Mouse (Mus musculus): Measurements from ENCODE around the gene Tymp. TPM values are rescaled to one million over a fixed set of nuclear protein-coding genes. Genes with fewer than 3 reads are reported as not detected.

The Tymp gene
- polyA plus RNA-seq, 1 experiment from 2014 or later, result 1.3 TPM

DNA sequence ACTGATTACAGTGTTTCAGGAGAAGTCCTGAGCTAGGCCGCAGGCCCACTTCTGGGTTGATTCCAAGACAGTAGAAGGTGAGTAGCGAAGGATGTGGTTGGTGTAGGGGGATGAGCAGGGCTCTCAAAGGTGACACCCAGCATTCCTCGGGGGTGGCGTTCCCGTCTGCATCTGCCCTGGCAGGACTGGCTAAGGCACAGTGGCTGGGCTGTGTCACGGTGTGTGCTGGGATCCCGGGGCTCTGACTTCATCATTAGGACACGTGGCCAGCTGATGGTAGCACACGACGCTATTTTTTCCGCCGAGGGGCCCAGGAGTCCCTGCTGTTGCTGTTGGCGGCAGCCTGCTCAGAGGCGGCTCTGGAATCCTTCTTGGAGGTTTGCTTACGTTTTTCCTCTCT lies 25.5 kb downstream of the Tymp start:
- Histone ChIP-seq H3K4me2 (replicated peaks) (no peak overlapping the region), H3K27me3 (no peaks in the 10 kb centered on the region), H3K4me3 (no peak overlapping the region), H3K36me3 (peaks cover 44% of the 10 kb centered on the region), H3K9me3 (no peaks in the 10 kb centered on the region), H3K9ac (no peak overlapping the region; the same call in 1 of the 2 replicates), H3K27ac (no peak overlapping the region), H3K4me1 (peaks cover 11% of the 10 kb centered on the region)
- whole genome bisulfite sequencing, result 93% methylated on average over 15 of the region's 15 CpGs
- ATAC-seq (ENCODE audit: low FRiP score, low read depth), result no peak

DNA sequence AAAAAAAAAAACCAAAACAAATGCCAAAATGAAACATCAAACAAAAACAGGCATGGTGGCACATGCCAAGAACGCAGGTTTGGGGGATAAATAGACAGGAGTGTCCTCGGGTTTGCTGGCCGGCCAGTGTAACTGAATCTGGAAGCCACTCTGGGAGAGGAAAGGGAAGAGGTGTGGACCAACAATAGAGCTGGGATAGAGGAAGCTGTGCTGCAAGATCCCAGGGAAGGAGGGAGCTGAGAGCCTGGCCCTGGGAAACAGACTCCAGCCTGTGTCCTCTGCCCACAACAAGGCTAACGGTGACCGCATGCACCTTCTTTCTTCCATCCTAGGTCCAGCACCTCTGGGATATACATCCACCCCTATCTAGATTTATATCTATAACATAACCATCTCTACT lies 26.4 kb downstream of the Tymp start:
- ATAC-seq (ENCODE audit: low FRiP score, low read depth), result no peak
- Histone ChIP-seq H3K27ac (no peak overlapping the region), H3K36me3 (peaks cover 44% of the 10 kb centered on the region), H3K9me3 (no peaks in the 10 kb centered on the region), H3K4me3 (no peak overlapping the region), H3K9ac (no peak overlapping the region), H3K4me1 (peaks cover 11% of the 10 kb centered on the region), H3K4me2 (replicated peaks) (no peak overlapping the region), H3K27me3 (no peaks in the 10 kb centered on the region)
- 89% methylated on average over 5 of the region's 5 CpGs for WGBS

DNA sequence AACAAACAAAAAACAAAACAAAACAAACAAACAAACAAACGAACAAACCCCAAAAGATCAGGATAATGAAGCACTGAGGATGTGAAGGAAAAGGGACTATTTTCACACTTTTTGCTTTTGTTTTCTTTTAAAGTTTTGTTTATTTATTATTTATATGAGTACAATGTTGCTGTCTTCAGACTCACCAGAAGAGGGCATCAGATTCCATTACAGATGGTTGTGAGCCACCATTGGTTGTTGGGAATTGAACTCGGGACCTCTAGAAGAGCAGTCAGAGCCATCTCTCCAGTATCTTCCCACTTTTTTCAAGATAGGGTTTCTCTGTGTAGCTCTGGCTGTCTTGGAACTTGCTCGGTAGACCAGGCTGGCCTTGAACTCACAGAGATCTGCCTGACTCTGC lies 33.5 kb downstream of the Tymp start:
- ATAC-seq (ENCODE audit: low FRiP score, low read depth), result no peak

DNA sequence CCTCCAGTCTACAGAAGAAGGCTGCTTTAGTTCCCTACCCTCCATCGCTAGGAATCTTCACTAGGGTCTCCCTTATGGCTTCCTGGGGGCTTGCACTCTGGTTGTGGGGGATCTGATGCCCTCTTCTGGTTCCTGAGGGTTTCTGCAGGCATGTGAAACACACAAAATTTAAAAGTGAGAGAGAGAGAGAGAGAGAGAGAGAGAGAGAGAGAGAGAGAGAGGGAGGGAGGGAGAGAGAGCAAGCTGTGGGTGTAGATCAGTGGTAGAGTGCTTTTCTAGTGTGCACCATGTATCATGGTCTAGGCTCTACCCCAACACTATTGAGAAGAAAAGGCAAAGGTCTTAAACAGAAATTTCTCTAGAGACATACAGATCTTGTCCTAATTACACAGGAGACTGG lies 35.2 kb downstream of the Tymp start:
- no peaks in the 10 kb centered on the region for H3K4me1 ChIP-seq
- no peak overlapping the region for H3K4me3 ChIP-seq
- H3K27ac ChIP-seq, result no peak overlapping the region
- H3K9me3 ChIP-seq, result no peaks in the 10 kb centered on the region
- H3K27me3 ChIP-seq, result no peaks in the 10 kb centered on the region
- H3K4me2 ChIP-seq (replicated peaks), result no peak overlapping the region
- WGBS, result 41% methylated on average over 1 of the region's 1 CpGs
- ATAC-seq (ENCODE audit: low FRiP score, low read depth), result no peak
- no peak overlapping the region for H3K9ac ChIP-seq
- no peaks in the 10 kb centered on the region for H3K36me3 ChIP-seq

More for the DNA sequence above, 33.5 kb downstream of the Tymp start:
- no peaks in the 10 kb centered on the region for H3K36me3 ChIP-seq
- H3K4me3 ChIP-seq, result no peak overlapping the region
- H3K9me3 ChIP-seq, result no peaks in the 10 kb centered on the region
- 82% methylated on average over 3 of the region's 3 CpGs for WGBS
- no peak overlapping the region for H3K9ac ChIP-seq
- no peaks in the 10 kb centered on the region for H3K4me1 ChIP-seq
- H3K27ac ChIP-seq, result no peak overlapping the region
- H3K27me3 ChIP-seq, result no peaks in the 10 kb centered on the region
- no peak overlapping the region for H3K4me2 ChIP-seq (replicated peaks)

DNA sequence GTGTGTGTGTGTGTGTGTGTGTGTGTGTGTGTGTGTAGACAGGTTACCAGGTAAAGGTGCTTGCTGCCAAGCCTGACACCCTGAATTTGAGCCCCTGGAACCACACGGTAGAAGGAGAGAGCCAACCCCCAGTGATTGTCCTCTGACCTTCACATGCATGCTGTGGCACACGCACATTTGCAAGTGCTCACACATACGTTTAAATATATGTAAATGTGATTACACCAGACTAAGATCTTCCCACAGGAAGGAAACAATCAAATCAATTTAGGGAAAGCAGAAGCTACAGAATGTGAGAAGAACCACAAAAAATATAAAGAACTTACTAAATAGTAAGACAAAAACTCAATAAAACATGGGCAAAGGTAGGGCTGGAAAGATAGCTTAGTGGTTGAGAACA lies 36.7 kb downstream of the Tymp start:
- H3K27me3 ChIP-seq, result no peaks in the 10 kb centered on the region
- no peak overlapping the region for H3K9ac ChIP-seq
- H3K4me2 ChIP-seq (replicated peaks), result no peak overlapping the region
- H3K36me3 ChIP-seq, result no peaks in the 10 kb centered on the region
- H3K4me3 ChIP-seq, result no peak overlapping the region
- H3K27ac ChIP-seq, result no peak overlapping the region
- 84% methylated on average over 3 of the region's 3 CpGs for WGBS
- no peaks in the 10 kb centered on the region for H3K9me3 ChIP-seq
- H3K4me1 ChIP-seq, result no peaks in the 10 kb centered on the region
- ATAC-seq (ENCODE audit: low FRiP score, low read depth), result no peak

DNA sequence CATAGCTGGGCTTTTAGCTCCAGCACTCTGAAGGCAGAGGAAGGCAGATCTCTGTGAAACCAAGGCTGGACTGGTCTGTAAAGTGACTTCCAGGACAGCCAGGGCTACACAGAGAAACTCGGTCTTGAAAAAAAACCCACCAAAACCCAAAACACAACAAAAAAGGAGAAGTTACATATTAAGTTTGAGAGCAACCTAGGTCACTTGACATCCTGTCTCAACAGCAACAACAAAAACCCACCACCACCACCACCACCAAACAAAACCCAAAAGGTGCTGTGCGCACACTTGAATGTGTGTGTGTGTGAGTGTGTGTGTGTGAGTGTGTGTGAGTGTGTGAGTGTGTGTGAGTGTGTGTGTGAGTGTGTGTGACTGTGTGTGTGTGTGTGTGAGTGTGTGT lies 37.1 kb downstream of the Tymp start:
- 86% methylated on average over 2 of the region's 2 CpGs for WGBS
- H3K9me3 ChIP-seq, result no peaks in the 10 kb centered on the region
- H3K4me3 ChIP-seq, result no peak overlapping the region
- no peaks in the 10 kb centered on the region for H3K36me3 ChIP-seq
- no peak overlapping the region for H3K4me2 ChIP-seq (replicated peaks)
- H3K27me3 ChIP-seq, result no peaks in the 10 kb centered on the region
- no peaks in the 10 kb centered on the region for H3K4me1 ChIP-seq
- no peak overlapping the region for H3K9ac ChIP-seq
- no peak for ATAC-seq (ENCODE audit: low FRiP score, low read depth)
- no peak overlapping the region for H3K27ac ChIP-seq

DNA sequence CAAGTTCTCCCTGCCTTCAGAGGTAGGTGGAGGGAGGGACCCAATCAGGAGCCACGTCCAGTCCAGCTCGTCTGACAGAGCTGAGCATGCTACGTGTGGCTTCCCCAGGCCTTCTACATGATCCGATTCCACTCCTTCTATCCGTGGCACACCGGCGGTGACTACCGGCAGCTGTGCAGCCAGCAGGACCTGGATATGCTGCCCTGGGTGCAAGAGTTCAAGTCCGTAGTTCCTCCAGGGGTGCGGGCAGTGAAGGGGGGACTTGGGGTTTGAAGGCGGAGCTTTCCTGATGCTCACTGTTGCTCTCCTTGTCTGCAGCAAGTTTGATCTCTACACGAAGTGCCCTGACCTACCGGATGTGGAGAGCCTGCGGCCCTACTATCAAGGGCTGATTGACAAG lies 40.4 kb downstream of the Tymp start:
- Histone ChIP-seq H3K9ac (no peak overlapping the region), H3K4me2 (replicated peaks) (no peak overlapping the region), H3K36me3 (no peaks in the 10 kb centered on the region), H3K4me1 (no peaks in the 10 kb centered on the region), H3K9me3 (no peaks in the 10 kb centered on the region), H3K4me3 (no peak overlapping the region), H3K27ac (no peak overlapping the region), H3K27me3 (no peaks in the 10 kb centered on the region)
- ATAC-seq (ENCODE audit: low FRiP score, low read depth), result no peak
- WGBS, result 87% methylated on average over 14 of the region's 14 CpGs

DNA sequence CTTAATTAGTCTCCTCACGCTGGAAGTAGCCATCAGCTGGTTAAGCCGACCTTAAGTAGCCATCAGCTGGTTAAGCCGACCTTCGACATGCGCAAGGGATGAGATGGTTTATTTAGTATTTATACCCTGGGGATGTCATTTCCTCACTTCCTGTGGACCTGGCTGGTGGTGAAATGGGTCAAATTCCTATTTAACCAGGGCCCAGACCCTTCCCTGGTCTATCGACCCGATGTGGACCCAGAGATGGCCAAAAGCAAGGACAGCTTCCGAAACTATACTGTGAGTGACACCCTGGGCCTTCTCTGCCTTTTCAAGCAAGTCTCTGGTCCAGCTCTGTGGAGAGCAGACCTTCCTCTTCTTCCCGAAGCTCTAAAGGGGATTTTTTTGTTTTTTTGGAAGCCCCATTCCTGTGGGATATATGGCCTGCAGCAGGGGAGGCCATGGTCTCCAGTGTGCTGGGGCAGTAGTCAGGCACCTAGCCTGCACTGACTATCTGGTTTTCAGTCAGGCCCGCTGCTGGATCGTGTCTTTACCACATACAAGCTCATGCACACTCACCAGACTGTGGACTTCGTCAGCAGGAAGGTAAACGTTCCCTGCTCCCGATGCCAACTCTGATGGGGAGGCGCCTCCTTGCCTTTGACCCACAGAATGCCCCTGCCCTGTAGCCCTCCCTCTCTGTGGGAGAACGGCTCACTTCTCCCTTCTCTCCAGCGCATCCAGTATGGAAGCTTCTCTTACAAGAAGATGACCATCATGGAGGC lies 41.9 kb downstream of the Tymp start:
- Histone ChIP-seq H3K27me3 (no peaks in the 10 kb centered on the region), H3K36me3 (no peaks in the 10 kb centered on the region), H3K4me1 (no peaks in the 10 kb centered on the region), H3K9me3 (no peaks in the 10 kb centered on the region), H3K4me2 (replicated peaks) (no peak overlapping the region), H3K4me3 (no peak overlapping the region), H3K9ac (no peak overlapping the region), H3K27ac (no peak overlapping the region)
- WGBS, result 84% methylated on average over 17 of the region's 17 CpGs
- ATAC-seq (ENCODE audit: low FRiP score, low read depth), result no peak

DNA sequence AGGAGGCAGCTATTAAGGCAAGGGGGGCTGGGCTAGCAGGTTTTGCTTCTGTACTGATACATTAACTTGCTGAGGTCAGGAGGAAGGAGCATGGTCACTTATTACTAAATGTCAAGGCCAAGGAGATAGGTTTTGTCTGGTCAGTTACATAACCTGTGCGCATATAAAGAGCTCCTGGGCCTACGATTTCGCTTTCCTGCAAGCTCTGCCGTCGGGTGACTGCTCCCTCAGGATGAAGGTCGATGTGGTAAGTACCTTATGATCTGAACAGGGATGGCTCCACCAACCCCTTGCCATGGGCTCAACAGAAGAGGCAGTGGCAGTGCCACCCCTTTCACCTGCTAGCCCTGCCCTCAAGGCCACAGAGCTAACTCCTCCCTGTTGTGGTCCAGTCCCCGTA lies 42.6 kb downstream of the Tymp start, which contains the start of gene Miox:
Gene Miox (plus strand): TSS at position 128 of the 400 bp plus-strand sequence.
- no peaks in the 10 kb centered on the region for H3K27me3 ChIP-seq
- no peak within 1 kb of the TSS for H3K4me2 ChIP-seq (replicated peaks)
- WGBS, result 87% methylated on average over 7 of the region's 7 CpGs
- no peaks in the 10 kb centered on the region for H3K9me3 ChIP-seq
- H3K4me1 ChIP-seq, result no peaks in the 10 kb centered on the region
- no peak for ATAC-seq (ENCODE audit: low FRiP score, low read depth)
- no peak within 1 kb of the TSS for H3K4me3 ChIP-seq
- H3K9ac ChIP-seq, result 0 out of 2 replicates have a peak within 1 kb of the TSS, but pooled peaks have one; percentile 1
- H3K27ac ChIP-seq, result no peak within 1 kb of the TSS
- no peaks in the 10 kb centered on the region for H3K36me3 ChIP-seq

DNA sequence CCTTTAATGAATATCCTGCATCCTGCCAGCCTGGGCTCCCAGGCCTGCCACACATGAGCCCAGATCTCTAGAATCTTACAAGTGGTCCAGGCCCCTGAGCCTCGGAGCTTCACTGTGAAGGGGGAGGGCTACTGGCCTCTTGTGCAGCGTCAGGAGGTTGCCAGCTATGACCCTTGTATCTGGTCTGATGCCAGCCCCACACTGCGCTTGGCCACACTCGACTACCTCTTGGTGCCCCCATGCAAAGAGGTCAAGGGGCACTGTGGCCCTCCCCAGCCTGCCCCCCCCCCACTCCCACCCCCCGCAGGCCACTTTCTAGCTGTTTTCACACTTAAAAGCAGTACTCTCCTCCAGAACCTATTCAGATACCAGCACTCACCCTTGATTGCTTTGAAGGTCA lies 50.4 kb downstream of the Tymp start:
- ATAC-seq (ENCODE audit: low FRiP score, low read depth), result no peak
- WGBS, result 68% methylated on average over 5 of the region's 5 CpGs
- H3K27ac ChIP-seq, result no peak overlapping the region
- H3K27me3 ChIP-seq, result peaks cover 22% of the 10 kb centered on the region
- H3K4me2 ChIP-seq (replicated peaks), result no peak overlapping the region
- no peak overlapping the region for H3K4me3 ChIP-seq
- no peaks in the 10 kb centered on the region for H3K36me3 ChIP-seq
- no peak overlapping the region for H3K9ac ChIP-seq
- H3K4me1 ChIP-seq, result peaks cover 7% of the 10 kb centered on the region
- H3K9me3 ChIP-seq, result no peaks in the 10 kb centered on the region

DNA sequence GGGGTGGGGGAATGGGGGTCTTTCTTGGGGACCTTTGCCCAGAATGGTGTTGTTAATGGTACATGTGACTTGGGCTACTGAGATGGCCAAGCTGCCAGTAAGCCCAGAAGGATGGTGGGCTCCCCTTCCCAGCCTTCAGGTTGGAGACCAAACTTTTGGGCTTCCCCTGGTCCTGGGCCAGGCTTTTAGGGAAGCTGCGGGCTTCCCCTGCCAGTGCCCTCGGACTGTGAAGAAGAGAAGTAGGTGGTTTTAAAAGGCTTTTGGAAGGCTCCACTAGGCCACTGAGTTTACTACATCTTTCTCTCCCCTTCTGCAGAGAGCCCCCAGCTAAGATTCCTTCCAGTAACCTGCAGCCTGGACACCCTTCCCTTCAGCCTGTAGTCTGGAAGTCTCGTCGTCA lies 53.2 kb downstream of the Tymp start:
- H3K4me2 ChIP-seq (replicated peaks), result no peak overlapping the region
- WGBS, result 80% methylated on average over 4 of the region's 4 CpGs
- no peak for ATAC-seq (ENCODE audit: low FRiP score, low read depth)

DNA sequence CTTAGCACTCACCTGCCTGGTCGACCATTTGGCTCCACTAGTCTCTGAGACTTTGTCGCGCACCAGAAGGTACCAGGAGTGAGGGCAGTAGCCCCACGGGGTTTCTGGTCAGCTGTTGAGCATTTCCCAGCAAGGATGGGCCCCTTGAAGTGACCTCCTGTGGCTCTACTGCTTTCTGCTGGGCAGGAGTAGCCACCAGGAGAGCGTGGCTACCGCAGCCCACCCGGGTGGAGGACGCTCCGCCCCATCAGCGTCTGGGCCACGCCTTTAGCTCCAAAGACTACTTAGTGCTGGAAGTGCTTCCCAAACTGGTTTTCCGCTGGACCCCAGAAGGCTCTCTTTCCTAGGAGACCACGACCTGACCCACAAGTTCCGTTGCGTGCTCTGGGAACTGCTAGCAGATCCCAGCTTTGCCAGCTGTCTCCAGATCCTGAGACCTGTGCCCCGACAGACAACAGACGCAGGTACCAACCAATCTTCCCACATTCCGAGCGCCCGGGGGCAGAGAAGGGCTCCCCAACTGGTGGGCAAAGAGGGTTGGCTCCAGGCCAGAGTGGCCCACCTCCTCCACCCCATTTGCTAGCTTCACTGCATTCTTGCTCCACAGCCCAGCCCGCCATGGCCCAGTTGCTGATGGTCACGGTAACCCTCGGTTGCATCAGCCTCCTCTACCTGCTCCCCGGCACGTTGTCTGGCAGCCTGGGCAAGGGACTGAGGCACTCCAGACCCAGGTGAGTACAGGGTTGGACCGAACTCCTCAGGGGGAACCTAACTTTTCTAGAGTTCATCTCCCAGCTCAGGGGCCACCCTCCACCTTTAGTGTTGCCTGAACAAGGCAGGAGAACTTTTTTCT lies 53.9 kb downstream of the Tymp start, which contains the start of gene Adm2:
Gene Adm2 (plus strand): TSS at position 51 of the 853 bp plus-strand sequence.
- peak within 1 kb of the TSS; percentile 27 for H3K4me3 ChIP-seq
- no peak for ATAC-seq (ENCODE audit: low FRiP score, low read depth)
- peaks cover 7% of the 10 kb centered on the region for H3K4me1 ChIP-seq
- H3K27ac ChIP-seq, result no peak within 1 kb of the TSS
- H3K27me3 ChIP-seq, result peaks cover 25% of the 10 kb centered on the region
- no peaks in the 10 kb centered on the region for H3K9me3 ChIP-seq
- H3K4me2 ChIP-seq (replicated peaks), result peak within 1 kb of the TSS; percentile 58
- peak within 1 kb of the TSS; percentile 19; the same call in 1 of the 2 replicates for H3K9ac ChIP-seq
- H3K36me3 ChIP-seq, result no peaks in the 10 kb centered on the region
- 5% methylated on average over 26 of the region's 26 CpGs for WGBS

More for the DNA sequence above, 53.2 kb downstream of the Tymp start:
- peaks cover 25% of the 10 kb centered on the region for H3K27me3 ChIP-seq
- no peaks in the 10 kb centered on the region for H3K9me3 ChIP-seq
- H3K36me3 ChIP-seq, result no peaks in the 10 kb centered on the region
- peaks cover 7% of the 10 kb centered on the region for H3K4me1 ChIP-seq
- H3K9ac ChIP-seq, result no peak overlapping the region
- no peak overlapping the region; the same call in 1 of the 2 replicates for H3K4me3 ChIP-seq
- H3K27ac ChIP-seq, result no peak overlapping the region
